Mouse (Mus musculus): ENCODE data around the gene Gm4131.

GRCm38 (mm10) chr14:62417501-62417900 lies 149.2 kb downstream of the Gm4131 start:
- TF ChIP-seq GATA1 (IDR thresholded peaks at IDR 0.05; ENCODE audit: borderline replicate concordance, low read length) = no peak
- no peak for TF ChIP-seq FLI1 (IDR thresholded peaks at IDR 0.05; ENCODE audit: low read length)
